Mouse (Mus musculus) cerebellum, adult 11-12 months (tissue): ENCODE data around the gene D11Wsu47e.

Experiments used
- DNase-seq: peaks from one replicate; pipeline ENCODE4 v3.0.0; 2022

D11Wsu47e gene

DNA sequence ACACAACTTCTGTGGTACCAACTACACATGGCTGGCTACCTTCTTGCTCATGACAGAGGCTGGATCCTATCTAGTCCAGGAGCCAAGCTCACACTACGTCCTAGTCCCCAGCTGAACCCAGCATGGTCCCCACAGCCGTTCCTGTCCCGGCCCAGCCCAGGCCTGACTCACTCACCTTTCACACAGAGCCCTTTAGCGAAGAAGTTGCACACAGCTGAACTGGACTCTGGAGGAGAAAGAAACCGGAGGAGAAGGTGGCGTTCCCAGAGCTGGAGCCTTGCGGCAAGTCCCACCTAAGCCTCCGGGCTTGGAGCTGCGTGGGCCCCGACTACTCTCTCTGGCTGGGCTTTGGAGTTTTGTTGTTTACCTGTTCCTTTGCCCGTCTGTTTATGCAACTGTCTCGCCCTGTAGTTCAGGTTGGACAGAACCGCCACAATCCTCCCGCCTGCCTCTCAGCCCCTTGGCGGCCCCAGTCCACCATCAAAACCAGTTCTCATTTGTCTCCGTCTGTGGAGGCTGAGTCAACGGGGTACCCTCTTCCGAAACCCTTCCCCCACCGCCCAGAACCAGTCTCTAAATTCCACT, 24.5 kb downstream of the D11Wsu47e start:
- no peak for DNase-seq

DNA sequence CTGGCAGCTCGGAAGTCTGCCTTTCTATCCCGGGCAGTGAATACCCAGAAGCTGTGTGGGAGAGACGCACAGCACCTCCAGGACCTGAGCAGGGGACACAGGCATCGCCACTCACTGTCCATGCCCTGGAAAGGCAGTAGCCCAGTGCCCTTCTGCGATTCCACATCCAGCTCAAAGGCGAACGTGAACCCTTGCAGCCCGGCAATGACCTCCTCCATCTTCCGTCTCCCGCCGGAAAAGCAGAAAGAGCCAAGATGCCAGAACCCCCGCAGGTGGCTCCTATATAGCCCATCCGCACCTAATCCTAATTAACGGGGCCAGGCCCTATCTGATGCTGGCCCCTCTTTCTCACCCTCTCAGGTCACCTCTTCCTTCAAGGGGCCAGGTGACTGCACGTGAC, 25.1 kb downstream of the D11Wsu47e start:
- no peak for DNase-seq

DNA sequence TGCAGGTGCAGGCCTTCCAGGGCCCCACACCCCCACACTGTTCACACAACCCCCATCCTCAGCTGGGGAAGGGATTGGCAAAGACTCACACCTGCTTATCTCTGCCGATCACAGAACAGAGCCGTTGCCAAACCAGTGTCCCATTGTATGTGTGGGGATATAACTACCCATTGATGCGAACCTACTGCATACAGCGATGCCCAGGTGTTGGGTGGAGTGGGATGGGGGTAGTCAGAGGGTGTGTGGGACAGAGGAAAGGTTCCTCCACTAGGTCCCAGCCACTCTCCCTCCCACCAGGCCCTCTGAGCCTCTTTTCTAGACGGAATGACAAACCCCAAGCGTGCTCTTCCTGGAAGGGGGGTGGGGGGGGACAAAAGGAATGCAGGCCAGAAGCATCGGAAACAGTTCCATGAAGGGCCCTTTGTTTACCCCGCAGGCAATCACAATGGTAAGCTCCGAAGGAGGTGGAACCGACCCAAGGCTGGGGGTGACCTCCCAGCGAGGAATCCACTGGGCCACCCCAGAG, 25.6 kb downstream of the D11Wsu47e start, which contains the start of gene Cpsf4l:
Gene Cpsf4l (minus strand): TSS at position 287 of the 526 bp plus-strand sequence.
- no peak for DNase-seq

DNA sequence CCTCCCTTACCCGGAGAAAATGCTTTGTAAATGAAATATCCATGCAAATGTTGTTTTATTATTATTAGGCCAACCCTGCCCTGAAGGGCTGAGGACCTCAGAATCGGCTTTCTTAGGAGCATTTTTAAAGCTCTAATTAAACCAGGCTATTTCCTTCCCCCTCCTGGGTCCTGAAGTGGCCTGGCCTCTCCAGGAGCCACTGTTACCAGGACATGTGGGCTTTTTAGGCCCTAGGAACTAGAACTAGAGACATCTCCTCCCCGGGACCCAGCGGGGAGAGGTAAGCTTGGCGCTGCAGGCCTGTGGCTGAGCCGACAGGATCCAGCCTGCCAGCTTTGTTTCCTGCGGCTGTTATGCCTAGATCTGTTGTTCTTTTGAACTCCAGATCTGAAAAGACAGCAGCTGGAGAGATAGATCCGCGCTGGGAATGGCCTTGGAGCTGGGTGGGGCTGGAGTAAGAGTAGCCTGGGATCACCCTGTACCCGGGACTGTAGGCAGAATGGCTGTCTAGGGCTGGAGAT, 26.1 kb downstream of the D11Wsu47e start:
- no peak for DNase-seq

DNA sequence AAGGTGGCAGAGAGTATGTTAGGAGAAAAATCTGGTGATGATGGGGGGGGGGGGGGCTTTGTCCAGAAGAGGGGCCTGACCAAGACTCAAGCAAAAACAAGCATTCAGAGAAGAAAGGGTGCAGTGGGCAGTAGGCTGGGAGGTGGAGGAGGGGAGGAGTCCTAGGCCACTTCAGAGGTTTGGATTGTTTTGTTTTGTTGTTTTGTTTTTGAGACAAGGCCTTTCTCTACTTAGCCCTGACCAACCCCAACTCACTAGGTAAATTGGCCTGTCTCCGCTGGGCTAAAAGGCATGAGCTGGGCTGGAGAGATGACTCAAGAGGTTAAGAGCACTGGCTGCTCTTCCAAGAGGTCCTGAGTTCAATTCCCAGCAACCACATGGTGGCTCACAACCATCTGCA, 26.8 kb downstream of the D11Wsu47e start:
- DNase-seq, result no peak

DNA sequence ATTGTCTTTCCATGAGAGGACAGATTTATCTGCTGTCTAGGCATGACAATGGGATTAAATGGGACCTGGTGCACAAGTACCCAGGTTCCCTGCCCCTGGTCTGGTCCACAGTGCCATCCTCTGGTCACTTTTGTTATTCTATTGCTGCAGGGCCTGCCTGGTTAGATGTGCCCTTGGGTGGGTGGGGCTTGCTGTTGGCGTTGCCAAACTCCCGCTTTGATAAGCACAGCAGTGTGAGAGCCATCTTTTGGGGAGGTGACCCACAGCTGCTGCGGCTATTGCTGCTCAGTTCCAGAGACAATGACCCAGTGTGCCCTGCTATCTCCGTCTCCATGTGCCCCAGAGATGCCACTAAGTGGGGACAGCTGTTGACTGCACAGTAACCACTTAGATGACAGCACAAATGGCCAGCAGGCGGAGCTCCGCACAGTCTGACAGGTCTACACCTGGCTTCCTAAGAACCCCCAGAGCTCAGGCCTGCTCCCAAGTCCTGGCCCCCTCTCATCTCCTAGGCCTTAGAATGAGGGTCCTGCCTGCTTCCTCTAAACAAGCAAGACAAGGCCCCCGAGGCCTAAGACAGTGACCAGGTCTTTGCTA, 31.0 kb downstream of the D11Wsu47e start:
- no peak for DNase-seq

DNA sequence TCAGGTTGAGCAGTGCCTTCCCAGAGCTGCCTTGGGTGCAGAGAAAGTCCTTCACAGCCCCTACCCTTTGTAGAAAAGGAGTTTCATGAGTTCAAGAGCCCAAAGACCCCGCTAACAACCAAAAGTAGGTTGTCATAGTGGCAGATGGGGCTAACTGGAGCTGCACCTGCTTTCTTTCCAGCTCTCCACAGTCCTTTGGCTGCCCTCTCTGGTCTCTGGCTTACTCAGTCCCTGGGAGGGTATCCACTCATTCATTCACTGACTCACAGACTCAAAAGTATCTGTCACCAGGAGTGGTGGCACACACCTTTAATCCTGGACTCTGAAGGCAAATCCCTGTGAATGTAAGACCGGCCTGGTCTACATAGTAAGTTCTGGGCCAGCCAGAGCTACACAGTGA, 31.9 kb downstream of the D11Wsu47e start:
- no peak for DNase-seq

DNA sequence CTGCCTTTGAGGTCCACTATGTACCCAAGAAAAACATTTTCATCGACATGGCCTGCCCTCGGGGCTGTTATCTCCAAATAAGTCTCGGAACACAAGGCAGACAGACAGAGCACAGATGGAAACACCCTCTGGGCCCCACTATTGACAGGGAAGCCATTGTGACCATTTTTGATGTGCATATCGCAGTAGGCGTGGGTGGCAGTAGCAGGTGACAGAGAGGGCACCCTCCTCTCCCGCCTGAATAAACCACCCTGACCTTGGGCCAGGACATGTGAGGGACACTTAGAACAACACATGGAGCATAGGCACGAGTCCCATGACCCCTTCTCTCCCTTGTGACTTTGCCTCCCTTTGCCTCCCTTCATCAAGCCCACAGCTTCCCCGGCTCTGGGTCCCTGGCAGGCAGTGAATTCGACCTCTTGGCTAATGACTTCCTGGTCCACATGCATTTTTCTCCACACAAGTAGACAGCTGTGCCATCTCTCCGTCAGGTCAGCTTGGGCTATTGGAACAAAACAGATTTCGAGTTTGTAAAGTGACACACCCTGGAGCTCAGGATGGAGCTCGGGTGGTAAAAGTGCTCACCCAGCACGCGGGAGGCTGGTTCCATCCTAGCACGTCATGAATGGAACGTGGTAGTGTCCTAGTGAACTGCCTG, 33.7 kb downstream of the D11Wsu47e start:
- DNase-seq, result no peak

DNA sequence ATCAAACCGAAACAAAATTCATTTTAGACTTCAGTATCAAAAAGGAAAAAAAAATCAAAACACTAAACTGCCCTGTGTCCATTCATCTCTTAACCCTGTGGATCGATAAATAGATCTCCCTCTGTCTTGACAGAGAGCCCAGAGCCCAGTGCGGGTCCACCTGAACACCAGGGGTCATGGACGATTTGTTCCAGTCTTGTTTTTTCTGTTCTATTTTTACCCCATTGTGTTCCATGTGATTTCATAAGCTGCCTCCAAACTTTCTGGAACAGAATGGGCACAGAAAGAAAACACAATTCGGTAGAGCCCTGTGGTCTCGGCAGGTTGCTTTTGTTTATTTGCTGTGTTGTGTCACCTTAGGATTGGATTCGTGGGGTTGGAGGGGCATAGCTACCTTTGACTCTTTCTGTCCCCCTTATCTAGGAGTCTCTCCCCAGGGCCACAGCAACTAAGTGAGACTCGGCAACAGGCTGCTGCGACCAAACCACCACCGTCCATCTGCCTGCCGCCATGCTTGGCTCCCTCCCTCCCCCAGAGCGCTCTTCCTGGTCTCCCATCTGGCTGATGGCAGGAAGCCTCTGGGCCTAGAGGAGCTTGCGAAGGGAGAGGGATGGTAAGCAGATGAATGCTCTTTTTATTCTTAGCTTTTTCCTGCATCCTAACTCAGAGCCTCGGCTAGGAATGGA, 38.3 kb downstream of the D11Wsu47e start:
- DNase-seq, result no peak

DNA sequence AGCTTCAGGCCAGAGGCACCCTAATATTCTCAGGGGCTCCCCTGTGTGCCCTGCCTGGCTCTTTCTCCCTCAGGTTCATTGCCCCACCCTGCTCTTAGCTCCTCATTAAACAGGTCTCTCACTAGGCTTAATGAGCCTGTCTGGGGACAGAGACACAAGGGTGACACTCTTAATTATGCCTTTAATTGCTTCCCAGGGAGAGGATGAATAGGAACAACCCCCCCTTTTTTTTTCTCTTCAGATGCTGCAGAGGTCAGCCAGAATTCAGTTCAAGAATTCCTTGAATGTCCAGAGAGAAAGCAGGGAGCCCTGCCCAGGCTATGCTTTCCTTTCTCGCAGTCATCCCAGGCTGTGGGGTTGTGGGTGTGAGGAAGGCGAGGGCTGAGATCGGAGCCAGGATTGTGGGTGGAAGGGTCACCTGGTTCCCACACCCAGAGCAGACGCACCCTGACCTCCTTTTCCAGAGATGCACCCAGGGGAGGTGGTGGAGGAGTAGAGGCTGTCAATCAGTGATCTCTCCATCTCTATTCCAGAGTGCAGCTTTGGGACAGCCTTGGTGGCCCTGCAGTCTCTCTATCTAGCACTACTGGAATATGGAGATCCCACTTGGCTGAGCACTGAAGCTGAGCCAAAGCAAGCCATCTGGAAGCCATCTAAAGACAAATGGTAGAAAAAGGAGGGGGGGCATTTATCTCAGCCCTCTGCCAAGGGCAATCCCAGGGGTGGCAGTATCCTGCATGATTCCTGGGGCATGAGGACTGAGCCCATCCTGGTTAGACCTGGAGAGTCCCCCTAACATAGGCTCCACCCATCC, 41.2 kb downstream of the D11Wsu47e start:
- DNase-seq, result no peak

DNA sequence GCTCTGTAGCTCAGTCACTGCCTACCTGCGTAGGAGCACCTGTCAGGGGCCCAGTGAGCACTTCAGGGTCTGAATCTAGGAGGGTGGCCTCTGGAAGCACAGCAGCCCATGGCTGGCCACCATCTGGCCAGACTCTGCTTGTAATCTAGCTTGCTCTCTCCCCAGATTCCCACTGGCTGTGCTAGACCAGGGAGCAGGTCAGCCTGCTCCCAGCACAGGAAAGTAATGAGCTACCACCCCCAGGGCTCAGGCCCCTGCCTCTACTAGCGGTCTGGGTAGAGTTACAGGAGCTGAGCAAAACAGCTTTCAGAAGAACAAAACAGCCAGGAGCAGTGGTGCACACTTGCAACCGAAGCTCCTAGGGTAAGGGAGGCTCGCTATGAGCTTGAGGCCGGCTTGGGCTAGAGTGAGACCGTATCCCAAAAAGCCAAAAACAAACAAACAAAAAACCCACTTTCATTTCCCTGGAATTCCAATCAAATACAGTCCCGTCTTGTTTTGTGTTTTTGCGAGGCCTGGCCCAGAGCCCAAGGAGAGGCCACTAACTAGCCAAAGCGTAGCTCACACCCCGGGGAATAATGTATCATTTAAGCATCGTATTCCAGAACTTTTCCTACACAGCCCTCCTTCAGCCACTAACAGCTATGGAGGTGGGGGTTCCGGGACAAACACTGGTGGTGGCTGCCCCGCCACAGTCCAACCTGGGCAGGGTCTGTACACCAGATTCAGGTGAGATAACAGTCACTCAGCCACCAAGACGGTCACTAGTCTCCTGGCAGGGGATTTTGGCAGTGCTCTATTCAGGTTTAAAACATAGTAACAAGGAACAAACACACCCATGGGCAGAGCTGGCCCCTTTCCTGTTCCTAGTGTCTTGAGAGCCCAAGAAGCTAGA, 43.0 kb downstream of the D11Wsu47e start:
- DNase-seq, result no peak

DNA sequence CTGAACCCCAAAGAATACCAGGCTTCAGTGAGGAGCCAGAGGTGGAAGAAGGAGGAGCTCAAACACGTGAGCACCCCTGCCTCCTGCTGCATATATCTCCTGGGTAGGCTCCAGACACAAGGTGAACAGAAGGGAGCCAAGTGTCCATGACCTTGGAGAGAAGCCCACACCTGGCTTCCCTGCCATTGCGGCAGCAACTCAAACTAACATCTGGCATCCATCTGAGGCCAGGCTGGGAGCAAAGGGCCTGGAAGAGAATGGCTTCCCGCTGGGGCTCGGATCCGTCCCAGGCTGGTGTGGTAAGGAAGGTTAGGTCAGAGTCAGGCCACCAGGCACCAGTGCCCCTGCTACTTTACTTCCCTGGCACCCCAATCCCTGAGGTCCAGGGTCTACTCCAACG, 43.8 kb downstream of the D11Wsu47e start:
- no peak for DNase-seq

DNA sequence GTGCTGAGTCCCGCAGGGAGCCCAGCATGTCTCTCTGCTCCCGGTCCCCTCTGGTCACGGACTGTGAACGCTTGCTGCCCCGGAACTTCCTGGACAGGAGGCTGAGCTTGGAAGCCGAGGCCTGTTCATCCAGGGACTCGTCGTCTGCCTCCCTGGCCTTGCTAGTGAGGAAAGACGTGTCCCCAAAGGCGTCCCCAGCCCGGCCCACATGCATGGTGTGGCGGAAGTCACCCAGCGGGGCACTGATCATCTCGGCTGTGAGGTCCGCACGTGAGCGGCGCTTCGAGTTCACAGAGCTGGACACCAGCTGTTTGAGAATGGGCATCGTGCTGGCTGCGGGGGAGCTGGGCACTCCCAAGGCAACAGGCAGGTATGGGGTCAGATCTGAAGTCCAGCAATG, 45.0 kb downstream of the D11Wsu47e start:
- no peak for DNase-seq

DNA sequence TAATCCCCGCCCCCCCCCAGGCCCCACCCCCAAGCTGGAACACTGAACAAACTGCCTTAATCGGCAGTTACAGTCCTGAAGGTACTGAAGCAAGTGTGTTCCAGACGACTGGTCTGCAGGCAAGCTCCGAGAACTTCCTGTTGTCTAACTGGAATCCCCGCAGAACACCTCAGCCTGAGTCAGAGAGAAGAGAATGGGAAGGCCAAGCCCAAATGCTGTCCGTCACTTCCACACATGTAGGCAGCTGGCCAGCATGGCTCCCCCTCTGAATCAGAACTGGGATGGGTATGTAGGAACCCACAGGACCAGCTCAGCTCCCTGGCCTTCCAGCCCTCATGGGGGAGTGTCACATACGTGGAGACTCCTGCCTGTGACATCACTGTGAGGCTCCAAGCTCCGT, 45.7 kb downstream of the D11Wsu47e start:
- no peak for DNase-seq

DNA sequence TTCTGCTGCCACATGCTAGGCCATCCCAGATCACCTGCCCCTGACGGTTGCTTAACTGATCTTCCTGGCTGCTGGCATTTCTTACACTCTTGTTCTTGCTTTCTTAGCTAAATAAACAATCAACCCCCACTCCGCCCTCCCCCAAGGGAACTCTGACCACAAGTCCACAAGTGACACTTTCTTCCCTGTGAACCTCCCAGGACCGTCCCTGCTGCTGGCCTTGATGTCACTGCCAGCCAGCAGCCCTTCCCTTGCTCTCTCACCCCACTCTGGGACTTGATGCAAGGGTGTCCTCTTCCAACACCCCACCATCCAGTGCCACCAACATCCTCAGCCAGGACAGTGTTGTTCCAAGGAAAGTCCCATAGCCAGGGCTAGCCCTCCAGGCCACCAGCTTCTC, 46.7 kb downstream of the D11Wsu47e start:
- DNase-seq, result no peak

DNA sequence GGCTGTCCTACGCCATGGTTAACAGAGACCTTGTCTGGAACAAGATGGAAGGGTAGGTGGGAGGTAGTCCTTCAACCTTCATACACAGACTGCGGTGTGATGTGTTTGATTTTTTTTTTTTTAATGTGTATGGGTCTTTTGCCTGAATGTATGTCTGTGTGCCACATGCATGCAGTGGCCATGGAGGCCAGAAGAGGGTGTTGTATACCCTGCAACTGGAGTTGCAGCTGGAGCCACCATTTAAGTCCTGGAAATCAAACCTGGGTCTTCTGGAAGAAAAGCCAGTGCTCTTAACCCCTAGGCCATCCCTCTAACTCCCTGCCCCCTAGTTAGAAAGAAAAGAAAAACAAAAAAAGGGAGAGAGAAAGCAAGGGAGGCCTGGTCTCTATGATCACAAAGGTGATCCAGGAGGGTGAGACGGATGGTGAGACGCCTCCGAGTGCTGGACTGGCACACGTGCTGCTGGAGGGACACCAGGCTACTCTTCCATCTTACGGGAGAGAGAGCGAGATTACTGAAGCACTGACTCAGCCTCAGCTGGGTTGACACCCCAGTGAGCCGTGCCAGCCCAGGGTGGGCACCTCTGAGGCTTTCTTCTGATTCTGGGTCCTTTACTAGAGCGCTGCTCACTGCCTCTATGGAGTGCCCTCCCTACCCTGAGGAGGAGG, 47.9 kb downstream of the D11Wsu47e start:
- DNase-seq, result no peak

DNA sequence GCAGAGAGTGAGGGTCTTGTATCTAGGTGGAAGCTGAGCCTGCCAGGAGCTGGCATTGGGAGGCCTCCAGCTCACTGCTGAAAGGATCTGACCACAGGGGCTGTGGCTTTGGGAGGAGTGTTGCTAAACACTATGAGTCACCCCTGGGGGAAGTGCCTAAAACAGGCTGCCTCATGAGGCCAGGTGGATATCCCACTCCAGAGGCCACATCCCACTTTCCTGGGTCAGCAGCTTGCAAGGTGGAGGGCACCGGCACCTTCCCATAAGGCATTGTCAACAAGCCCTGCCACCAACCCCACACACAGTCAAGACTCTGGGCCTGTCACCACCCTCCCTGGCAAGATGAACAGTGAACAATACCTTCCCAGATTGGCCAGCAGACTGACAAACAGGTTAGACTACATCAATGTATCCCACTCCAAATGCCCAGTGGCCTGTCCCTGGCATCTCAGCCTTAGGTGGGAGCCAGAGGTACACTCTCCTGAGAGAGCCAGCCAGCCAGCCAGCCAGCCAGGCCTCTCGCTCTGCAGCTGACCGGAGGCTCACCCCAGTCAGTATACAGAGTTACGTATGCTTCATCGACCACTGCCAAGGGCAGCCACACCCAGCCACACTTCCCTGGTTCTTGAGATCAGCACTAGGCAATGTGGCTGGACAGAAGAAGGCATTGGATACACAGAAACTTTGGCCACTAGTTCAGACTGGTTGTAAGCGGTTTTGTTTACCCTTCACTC, 49.6 kb downstream of the D11Wsu47e start:
- no peak for DNase-seq

DNA sequence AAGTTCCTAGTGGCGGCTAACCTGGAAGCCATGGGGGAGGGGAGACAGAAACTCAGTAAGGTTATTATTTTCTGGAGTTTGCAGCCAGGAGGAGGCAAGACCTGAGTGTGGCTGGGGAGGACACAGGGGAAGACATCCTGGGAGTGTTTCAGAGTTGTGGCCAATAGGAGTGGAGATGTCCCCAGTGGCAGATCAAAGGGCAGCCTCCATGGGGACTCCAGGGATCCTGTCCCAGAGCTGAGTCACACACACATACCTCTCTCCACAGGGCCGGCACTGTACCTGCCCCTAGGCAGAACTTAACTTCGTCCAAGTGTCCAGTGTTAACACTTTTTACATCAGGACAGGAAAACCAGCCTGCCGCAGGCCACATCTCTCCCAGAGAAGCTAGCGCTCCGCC, 50.9 kb downstream of the D11Wsu47e start:
- DNase-seq, result no peak

DNA sequence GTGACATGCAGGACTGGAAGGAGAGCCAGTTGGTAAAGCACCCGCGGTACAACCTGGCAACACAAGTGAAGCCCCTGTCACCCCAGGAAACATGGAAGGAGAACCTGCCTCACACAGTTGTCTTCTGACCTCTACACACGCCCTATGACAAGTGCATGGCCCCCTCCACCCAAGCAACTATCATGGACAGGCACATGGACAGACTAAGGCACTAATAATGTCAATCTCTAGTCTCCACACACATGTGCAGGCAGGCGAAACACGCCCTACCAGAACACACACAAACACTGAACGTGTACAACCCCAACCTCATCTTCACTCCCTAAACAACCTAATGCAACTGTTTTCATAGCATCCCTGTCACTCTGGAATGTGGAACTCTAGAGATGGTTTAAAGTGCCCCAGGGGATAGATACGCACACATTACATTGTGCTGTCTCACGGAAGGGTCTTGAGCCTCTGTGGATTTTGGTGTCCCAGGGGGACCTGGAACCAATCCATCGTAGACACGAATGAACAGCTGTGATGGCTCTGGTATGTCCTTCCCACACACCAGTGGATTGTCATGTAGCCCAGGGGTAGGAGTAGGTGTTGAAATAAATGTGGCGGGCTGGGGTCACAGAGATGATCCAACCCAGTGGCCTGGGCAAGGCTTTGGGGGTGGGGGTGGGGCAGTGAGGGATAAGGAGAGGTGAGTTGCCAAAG, 52.8 kb downstream of the D11Wsu47e start:
- DNase-seq, result no peak

DNA sequence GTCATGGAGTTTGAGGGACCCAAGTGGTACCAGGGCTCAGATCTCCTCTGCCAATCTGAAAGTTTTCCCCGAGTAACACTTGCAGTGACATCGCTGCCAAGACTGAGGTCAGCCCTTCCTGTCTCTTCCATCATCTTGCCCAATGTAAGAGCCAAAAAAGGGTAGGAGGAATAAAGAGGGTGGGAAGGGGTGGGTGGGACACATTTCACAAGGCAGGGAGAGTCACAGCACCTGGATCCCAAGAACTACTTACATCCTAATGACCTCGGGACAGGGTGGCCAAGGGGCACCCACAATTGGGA, 53.3 kb downstream of the D11Wsu47e start:
- DNase-seq, result no peak
